Mouse (Mus musculus): Measurements from ENCODE around the gene Snx8.

The Snx8 gene

GRCm38 (mm10) chr5:140391981-140392380 is 2.9 kb upstream of the Snx8 start:
- ChIA-PET CTCF (interaction anchor here in 1 of 4 experiments (0.6 kb wide), 1 partner anchor 86 kb away, joined by 3 read pairs; no protein-coding TSS in a partner anchor), POLR2A (interaction anchor here in 2 of 4 experiments (1.1 to 2.6 kb wide), 4 partner anchors 11 to 27 kb away, joined by 3 to 14 read pairs (median 4); partner anchors contain the start of gene Eif3b (in 2 of the 2))

- CTCF ChIA-PET, result interaction anchor here in 1 of 4 experiments (0.6 kb wide), 1 partner anchor 86 kb away, joined by 3 read pairs; no protein-coding TSS in a partner anchor
- POLR2A ChIA-PET, result interaction anchor here in 2 of 4 experiments (0.8 to 2.6 kb wide), 4 partner anchors 10 to 30 kb away, joined by 3 to 14 read pairs (median 4); partner anchors contain the start of gene Eif3b (in 2 of the 2)
Measured at GRCm38 (mm10) chr5:140391435-140391834, 2.4 kb upstream of the Snx8 start.

- POLR2A ChIA-PET, result interaction anchor here in 3 of 4 experiments (0.6 to 3.8 kb wide), 22 partner anchors 9 to 599 kb away, joined by 3 to 26 read pairs (median 5); partner anchors contain the start of genes Eif3b (in 3 of the 3), Mrm2 (in 2 of the 3), Brat1 (in 1 of the 3) and Chst12 (in 1 of the 3)
Measured at GRCm38 (mm10) chr5:140389647-140390046, 585 bp upstream of the Snx8 start.

GRCm38 (mm10) chr5:140387816-140388510 is 1.1 kb downstream of the Snx8 start:
- CTCF ChIA-PET, result interaction anchor here in 3 of 4 experiments (0.6 to 1.6 kb wide), 5 partner anchors 21 to 439 kb away, joined by 4 to 6 read pairs (median 4); partner anchors contain the start of genes Mad1l1 (in 1 of the 3) and Nudt1 (in 1 of the 3)
- POLR2A ChIA-PET, result interaction anchor here (0.6 to 3.8 kb wide), 27 partner anchors 8 to 1333 kb away, joined by 3 to 26 read pairs (median 4); partner anchors contain the start of genes Eif3b (in 2 of the 4), Mrm2 (in 2 of the 4), Brat1 (in 1 of the 4) and Mafk (in 1 of the 4)

More at GRCm38 (mm10) chr5:140389647-140390046, 585 bp upstream of the Snx8 start:
- CTCF ChIA-PET, result interaction anchor here in 1 of 4 experiments (1.0 kb wide), 2 partner anchors 17 to 29 kb away, joined by 3 to 4 read pairs; partner anchors contain the start of gene Eif3b

- ChIA-PET POLR2A (interaction anchor here in 3 of 4 experiments (0.6 to 3.8 kb wide), 12 partner anchors 9 to 139 kb away, joined by 3 to 26 read pairs (median 3); partner anchors contain the start of genes Eif3b (in 2 of the 3) and Mrm2 (in 1 of the 3)), CTCF (interaction anchor here in 2 of 4 experiments (0.6 to 1.6 kb wide), 2 partner anchors 20 to 51 kb away, joined by 4 read pairs; no protein-coding TSS in a partner anchor)
Measured at GRCm38 (mm10) chr5:140387236-140387635, 1.8 kb downstream of the Snx8 start.

- POLR2A ChIA-PET, result interaction anchor here in 1 of 4 experiments (0.7 to 2.1 kb wide), 3 partner anchors 8 to 654 kb away, joined by 3 to 9 read pairs (median 6); partner anchors contain the start of gene Eif3b
- CTCF ChIA-PET, result interaction anchor here in 1 of 4 experiments (0.7 kb wide), 1 partner anchor 123 kb away, joined by 5 read pairs; no protein-coding TSS in a partner anchor
Measured at GRCm38 (mm10) chr5:140384462-140384861, 4.6 kb downstream of the Snx8 start.

- CTCF ChIA-PET, result no interaction called here
- POLR2A ChIA-PET, result interaction anchor here in 1 of 4 experiments (2.1 kb wide), 1 partner anchor 35 kb away, joined by 9 read pairs; the partner anchor contains the start of gene Eif3b
Measured at GRCm38 (mm10) chr5:140383559-140383958, 5.5 kb downstream of the Snx8 start.

GRCm38 (mm10) chr5:140382688-140383087 is 6.4 kb downstream of the Snx8 start:
- POLR2A ChIA-PET, result no interaction called here
- CTCF ChIA-PET, result interaction anchor here in 1 of 4 experiments (0.5 to 0.8 kb wide), 2 partner anchors 23 to 78 kb away, joined by 3 read pairs; no protein-coding TSS in a partner anchor

- ChIA-PET CTCF (no interaction called here), POLR2A (interaction anchor here in 2 of 4 experiments (0.7 to 3.1 kb wide), 4 partner anchors 8 to 25 kb away, joined by 3 to 18 read pairs (median 4); partner anchors contain the start of gene Snx8 (in 2 of the 2))
Measured at GRCm38 (mm10) chr5:140381156-140381555, 7.9 kb downstream of the Snx8 start.

GRCm38 (mm10) chr5:140379299-140379698 is 9.8 kb downstream of the Snx8 start:
- ChIA-PET CTCF (interaction anchor here in 2 of 4 experiments (0.6 kb wide), 2 partner anchors 10 to 126 kb away, joined by 3 to 4 read pairs; partner anchors contain the start of gene Chst12 (in 1 of the 2)), POLR2A (interaction anchor here in 3 of 4 experiments (0.6 to 3.9 kb wide), 7 partner anchors 9 to 1032 kb away, joined by 3 to 22 read pairs (median 4); partner anchors contain the start of gene Snx8 (in 3 of the 3))

- ChIA-PET POLR2A (interaction anchor here in 3 of 4 experiments (0.6 to 3.9 kb wide), 4 partner anchors 10 to 528 kb away, joined by 4 to 22 read pairs (median 12); partner anchors contain the start of gene Snx8 (in 3 of the 3)), CTCF (interaction anchor here in 1 of 4 experiments (0.7 kb wide), 1 partner anchor 31 kb away, joined by 3 read pairs; no protein-coding TSS in a partner anchor)
Measured at GRCm38 (mm10) chr5:140378121-140378853, 10.8 kb downstream of the Snx8 start.

- POLR2A ChIA-PET, result interaction anchor here in 2 of 4 experiments (0.7 to 1.9 kb wide), 5 partner anchors 10 to 75 kb away, joined by 3 to 6 read pairs (median 4); no protein-coding TSS in a partner anchor
- CTCF ChIA-PET, result interaction anchor here in 1 of 4 experiments (1.0 kb wide), 1 partner anchor 289 kb away, joined by 4 read pairs; no protein-coding TSS in a partner anchor
Measured at GRCm38 (mm10) chr5:140375249-140375829, 13.7 kb downstream of the Snx8 start.

- POLR2A ChIA-PET, result interaction anchor here in 1 of 4 experiments (0.6 to 1.9 kb wide), 3 partner anchors 14 to 166 kb away, joined by 3 to 4 read pairs (median 4); partner anchors contain the start of gene Eif3b
- CTCF ChIA-PET, result interaction anchor here in 1 of 4 experiments (0.6 kb wide), 1 partner anchor 101 kb away, joined by 4 read pairs; no protein-coding TSS in a partner anchor
Measured at GRCm38 (mm10) chr5:140374226-140374625, 14.8 kb downstream of the Snx8 start.

GRCm38 (mm10) chr5:140373711-140374110 is 15.4 kb downstream of the Snx8 start:
- ChIA-PET CTCF (interaction anchor here in 1 of 4 experiments (0.6 kb wide), 1 partner anchor 101 kb away, joined by 4 read pairs; no protein-coding TSS in a partner anchor), POLR2A (interaction anchor here in 1 of 4 experiments (0.6 to 0.7 kb wide), 3 partner anchors 45 to 1904 kb away, joined by 3 to 6 read pairs (median 4); partner anchors contain the start of gene Eif3b)

GRCm38 (mm10) chr5:140371671-140372070 is 17.4 kb downstream of the Snx8 start:
- ChIA-PET CTCF (interaction anchor here in 1 of 4 experiments (0.6 kb wide), 1 partner anchor 15 kb away, joined by 5 read pairs; no protein-coding TSS in a partner anchor), POLR2A (interaction anchor here in 1 of 4 experiments (1.2 kb wide), 1 partner anchor 12 kb away, joined by 3 read pairs; no protein-coding TSS in a partner anchor)

- POLR2A ChIA-PET, result interaction anchor here in 1 of 4 experiments (1.2 kb wide), 1 partner anchor 11 kb away, joined by 3 read pairs; no protein-coding TSS in a partner anchor
- CTCF ChIA-PET, result no interaction called here
Measured at GRCm38 (mm10) chr5:140370446-140371254, 18.4 kb downstream of the Snx8 start.
